Mouse (Mus musculus): ENCODE data around the gene Gcsh. TPM values are rescaled to one million over a fixed set of nuclear protein-coding genes. Genes with fewer than 3 reads are reported as not detected.

Gcsh gene
- polyA plus RNA-seq (2015; fragmentation: Nextera tagmentation; extraction: Ambion mirVana): 116 and 123 TPM in 2 replicates

DNA sequence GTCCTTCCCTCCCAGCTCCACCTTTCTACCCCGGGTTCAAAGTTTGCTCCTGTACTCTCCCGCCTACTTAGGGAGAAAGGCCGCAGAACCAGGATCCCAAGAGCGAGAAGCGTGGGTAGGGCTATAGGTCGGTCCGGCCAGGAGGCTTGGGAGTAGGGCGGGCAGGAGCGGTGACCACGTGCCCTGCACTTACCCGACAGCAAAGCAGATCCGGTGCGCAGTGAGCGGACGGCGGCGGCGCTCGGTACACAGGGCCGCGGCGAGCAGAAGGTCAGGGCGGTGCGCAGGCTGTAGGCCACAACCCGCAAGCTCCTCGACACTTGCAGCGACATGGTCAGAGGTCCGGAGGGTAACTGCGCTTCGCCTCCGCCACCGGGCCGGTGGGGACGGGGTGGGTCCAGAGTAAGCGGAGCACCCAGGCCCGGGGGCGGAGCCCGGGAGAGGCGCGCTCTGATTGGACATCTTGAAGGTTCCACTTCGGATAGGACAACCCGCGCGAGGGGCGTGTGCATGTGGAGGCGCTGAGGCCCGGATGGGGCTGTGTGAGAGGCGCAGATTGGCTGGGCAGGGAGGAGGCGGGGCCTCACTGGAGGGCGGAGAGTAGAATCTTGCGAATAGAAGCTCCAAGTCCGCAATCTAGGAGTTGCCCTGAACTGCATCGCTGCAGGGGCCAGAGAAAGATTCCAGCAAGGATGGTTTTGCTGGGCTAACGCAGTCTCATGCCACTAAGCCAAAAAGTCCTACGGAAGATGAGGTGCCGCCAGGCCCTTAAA is at the start of gene Gcsh:
TSS of gene Gcsh (minus strand) at position 443 of the 773 bp plus-strand sequence.
- Histone ChIP-seq H3K9ac (peak within 1 kb of the TSS; percentile 79), H3K9me3 (no peaks in the 10 kb centered on the region), H3K4me2 (peak within 1 kb of the TSS; percentile 91), H3K4me1 (peaks cover 10% of the 10 kb centered on the region), H3K27ac (peak within 1 kb of the TSS; percentile 68), H3K27me3 (peaks cover 5% of the 10 kb centered on the region; the same call in 1 of the 2 replicates), H3K4me3 (peak within 1 kb of the TSS; percentile 75), H3K36me3 (peaks cover 7% of the 10 kb centered on the region; the same call in 1 of the 2 replicates)
- under 1% methylated on average over 56 of the region's 56 CpGs for WGBS
- peak; percentile 100 for ATAC-seq (ENCODE audit: insufficient number of reproducible peaks, insufficient read depth, low FRiP score, low TSS enrichment, low read depth)

DNA sequence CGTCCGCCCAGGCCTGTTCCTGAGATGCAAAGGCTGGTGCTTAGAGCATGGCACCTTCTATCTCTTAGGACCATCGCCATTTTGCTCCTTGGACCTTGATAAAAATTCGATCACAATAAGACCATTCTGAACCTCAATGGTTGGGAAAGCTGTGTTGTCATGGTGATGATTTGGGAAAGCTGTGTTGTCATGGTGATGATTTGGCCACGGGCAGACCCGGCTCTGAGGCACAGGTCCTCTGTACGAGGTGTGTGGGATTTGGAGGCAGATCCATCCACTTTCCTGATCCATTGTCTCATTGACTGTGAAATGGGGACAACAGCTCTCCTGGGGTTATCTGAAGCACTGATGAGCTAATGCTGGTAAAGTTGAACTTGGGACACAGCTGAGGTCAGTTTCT is 46.5 kb upstream of the Gcsh start:
- H3K9me3 ChIP-seq: no peaks in the 10 kb centered on the region
- H3K4me1 ChIP-seq: no peaks in the 10 kb centered on the region
- H3K4me3 ChIP-seq: no peak overlapping the region
- no peak overlapping the region for H3K27ac ChIP-seq
- no peak overlapping the region for H3K4me2 ChIP-seq
- no peak overlapping the region for H3K9ac ChIP-seq
- no peak for ATAC-seq (ENCODE audit: insufficient number of reproducible peaks, insufficient read depth, low FRiP score, low TSS enrichment, low read depth)
- H3K27me3 ChIP-seq: no peaks in the 10 kb centered on the region
- H3K36me3 ChIP-seq: no peaks in the 10 kb centered on the region
- 59% methylated on average over 7 of the region's 7 CpGs for WGBS

DNA sequence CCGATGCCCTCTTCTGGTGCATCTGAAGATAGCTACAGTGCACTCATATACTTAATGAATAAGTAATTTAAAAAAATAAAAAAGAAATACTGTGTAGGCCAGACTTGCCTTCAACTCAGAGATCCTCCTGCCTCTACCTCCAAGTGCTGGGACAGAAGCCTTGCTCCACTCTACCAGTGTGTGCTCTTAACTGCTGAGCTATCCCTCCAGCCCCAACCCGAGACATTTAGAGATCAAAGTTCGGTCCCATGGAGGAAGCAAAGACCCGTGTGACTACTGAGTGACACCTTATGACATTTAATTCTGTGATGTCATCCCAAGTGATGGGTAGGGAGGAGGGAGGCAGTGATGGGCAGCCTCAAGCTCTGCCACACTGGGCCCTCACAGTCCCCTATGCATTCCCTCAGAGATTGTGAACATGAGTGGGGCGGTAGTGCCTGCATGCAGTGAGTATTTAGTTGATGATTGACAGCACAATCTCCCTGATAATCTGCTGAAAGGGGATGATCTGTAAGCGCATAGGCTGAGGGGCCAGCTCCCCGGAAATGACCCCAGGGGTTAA is 44.1 kb upstream of the Gcsh start:
- Histone ChIP-seq H3K27ac (no peak overlapping the region), H3K4me2 (no peak overlapping the region), H3K4me1 (no peaks in the 10 kb centered on the region), H3K9ac (no peak overlapping the region), H3K27me3 (no peaks in the 10 kb centered on the region), H3K4me3 (no peak overlapping the region), H3K36me3 (no peaks in the 10 kb centered on the region), H3K9me3 (no peaks in the 10 kb centered on the region)
- WGBS: 81% methylated on average over 7 of the region's 7 CpGs
- ATAC-seq (ENCODE audit: insufficient number of reproducible peaks, insufficient read depth, low FRiP score, low TSS enrichment, low read depth): no peak

DNA sequence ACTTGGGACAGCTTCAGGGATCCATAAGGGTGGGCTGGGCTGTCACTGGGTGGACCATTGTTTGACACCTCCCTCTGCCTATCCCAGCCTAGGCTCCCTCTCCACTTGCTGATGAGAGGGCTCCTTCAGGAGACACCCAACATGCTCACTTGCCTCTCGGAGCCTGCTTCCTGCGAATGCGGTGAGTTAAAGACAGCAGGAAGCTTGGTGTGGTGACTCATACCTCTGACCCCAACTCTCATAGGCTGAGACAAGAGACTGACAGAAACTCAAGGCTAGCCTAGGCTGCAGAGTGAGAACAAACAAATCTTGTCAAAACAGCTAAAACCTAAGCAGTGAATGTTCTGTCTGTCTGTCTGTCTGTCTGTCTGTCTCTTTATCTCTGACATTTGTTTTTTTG is 40.1 kb upstream of the Gcsh start:
- no peaks in the 10 kb centered on the region for H3K36me3 ChIP-seq
- H3K4me3 ChIP-seq: no peak overlapping the region
- H3K9me3 ChIP-seq: no peaks in the 10 kb centered on the region
- no peaks in the 10 kb centered on the region for H3K4me1 ChIP-seq
- H3K4me2 ChIP-seq: no peak overlapping the region
- H3K27me3 ChIP-seq: no peaks in the 10 kb centered on the region
- H3K9ac ChIP-seq: no peak overlapping the region
- 74% methylated on average over 3 of the region's 3 CpGs for WGBS
- ATAC-seq (ENCODE audit: insufficient number of reproducible peaks, insufficient read depth, low FRiP score, low TSS enrichment, low read depth): no peak
- H3K27ac ChIP-seq: no peak overlapping the region

DNA sequence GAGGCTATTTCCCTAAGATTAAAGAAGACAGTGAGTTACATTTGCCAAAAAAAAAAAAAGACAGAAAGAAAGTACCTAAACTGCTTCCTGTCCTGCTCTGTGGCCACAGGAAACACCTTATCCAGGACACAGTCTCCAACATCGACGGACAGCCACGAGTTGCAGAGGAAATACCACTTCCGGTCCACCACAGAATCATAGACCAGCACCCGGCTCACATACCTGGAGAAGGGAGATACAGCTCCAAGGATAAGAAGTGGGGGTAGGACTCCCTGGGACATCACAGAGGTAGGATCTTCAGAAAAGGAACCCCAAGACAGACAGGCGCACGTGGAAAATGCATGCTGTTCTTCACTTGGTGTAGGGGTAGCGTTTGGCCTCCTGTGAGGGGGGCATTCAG is 39.3 kb upstream of the Gcsh start:
- WGBS: 80% methylated on average over 8 of the region's 8 CpGs
- no peak for ATAC-seq (ENCODE audit: insufficient number of reproducible peaks, insufficient read depth, low FRiP score, low TSS enrichment, low read depth)
- Histone ChIP-seq H3K36me3 (no peaks in the 10 kb centered on the region), H3K9me3 (no peaks in the 10 kb centered on the region), H3K4me1 (no peaks in the 10 kb centered on the region), H3K9ac (no peak overlapping the region), H3K27me3 (no peaks in the 10 kb centered on the region), H3K4me3 (no peak overlapping the region), H3K27ac (no peak overlapping the region), H3K4me2 (no peak overlapping the region)

DNA sequence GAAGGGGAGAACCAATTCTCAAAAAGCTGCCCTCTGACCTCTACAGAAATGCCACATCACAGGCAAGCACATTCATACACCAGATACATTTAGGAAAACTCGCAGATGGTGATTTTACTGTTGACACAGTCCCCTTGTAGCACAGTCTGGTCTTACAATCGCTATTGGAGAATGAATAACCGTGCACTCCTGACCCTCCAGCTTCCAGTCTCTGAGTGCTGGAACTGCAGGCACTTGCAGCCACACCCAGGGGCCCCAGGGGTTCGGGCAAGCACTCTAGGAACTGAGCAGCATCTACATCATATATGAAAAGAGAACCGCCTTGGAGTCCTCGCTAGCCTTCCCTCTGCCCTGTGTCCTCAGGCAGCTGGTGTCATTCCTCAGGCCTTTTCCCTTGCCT is 38.1 kb upstream of the Gcsh start:
- no peak overlapping the region for H3K4me2 ChIP-seq
- H3K27ac ChIP-seq: no peak overlapping the region
- H3K4me1 ChIP-seq: no peaks in the 10 kb centered on the region
- no peak overlapping the region for H3K4me3 ChIP-seq
- no peak for ATAC-seq (ENCODE audit: insufficient number of reproducible peaks, insufficient read depth, low FRiP score, low TSS enrichment, low read depth)
- no peaks in the 10 kb centered on the region for H3K9me3 ChIP-seq
- no peaks in the 10 kb centered on the region for H3K27me3 ChIP-seq
- no peak overlapping the region for H3K9ac ChIP-seq
- H3K36me3 ChIP-seq: no peaks in the 10 kb centered on the region
- 69% methylated on average over 6 of the region's 6 CpGs for WGBS

DNA sequence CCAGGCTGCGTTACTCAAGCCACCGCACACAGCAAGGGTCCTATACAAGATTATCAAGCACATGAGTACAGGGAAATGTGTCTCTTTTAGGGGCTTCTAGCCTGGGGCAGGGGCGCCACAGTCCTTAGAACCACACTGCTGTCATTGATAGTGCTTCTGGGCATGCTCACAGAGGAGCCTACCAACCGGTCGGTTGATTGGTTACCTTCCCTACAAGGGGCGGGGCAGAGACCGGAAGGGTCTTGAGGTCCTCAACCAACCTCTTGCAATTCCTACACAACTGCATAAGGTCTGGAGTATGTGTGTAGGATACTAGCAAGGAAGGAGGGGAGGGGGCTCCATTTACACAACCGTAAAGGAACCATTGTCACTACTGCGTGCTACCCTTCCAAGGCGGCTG is 35.3 kb upstream of the Gcsh start:
- 91% methylated on average over 10 of the region's 10 CpGs for WGBS
- H3K27me3 ChIP-seq: no peaks in the 10 kb centered on the region
- H3K9me3 ChIP-seq: no peaks in the 10 kb centered on the region
- H3K4me1 ChIP-seq: no peaks in the 10 kb centered on the region
- ATAC-seq (ENCODE audit: insufficient number of reproducible peaks, insufficient read depth, low FRiP score, low TSS enrichment, low read depth): no peak
- no peak overlapping the region for H3K4me2 ChIP-seq
- H3K4me3 ChIP-seq: no peak overlapping the region
- no peak overlapping the region for H3K27ac ChIP-seq
- no peaks in the 10 kb centered on the region for H3K36me3 ChIP-seq
- H3K9ac ChIP-seq: no peak overlapping the region

DNA sequence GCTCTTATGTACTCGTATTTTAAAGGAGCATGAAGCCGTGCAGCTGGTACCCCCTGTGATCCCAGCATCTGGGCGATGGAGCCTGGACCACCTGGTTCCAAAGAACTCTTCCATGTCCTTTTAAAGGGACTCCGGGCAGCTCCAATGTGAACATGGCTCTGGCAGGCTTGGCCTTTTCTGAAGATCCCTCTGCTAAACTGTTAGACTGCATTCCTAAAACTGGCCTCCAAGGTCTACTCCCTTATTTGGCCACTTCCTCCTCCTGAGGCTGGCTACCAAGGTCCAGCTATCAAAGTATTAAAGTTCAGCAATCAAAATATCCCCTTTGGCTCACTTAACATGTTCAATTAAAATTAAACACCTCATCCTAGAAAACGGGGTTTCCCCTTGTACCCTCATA is 34.3 kb upstream of the Gcsh start:
- Histone ChIP-seq H3K9ac (no peak overlapping the region), H3K9me3 (no peaks in the 10 kb centered on the region), H3K27me3 (no peaks in the 10 kb centered on the region), H3K27ac (no peak overlapping the region), H3K4me1 (no peaks in the 10 kb centered on the region), H3K4me3 (no peak overlapping the region), H3K4me2 (no peak overlapping the region), H3K36me3 (no peaks in the 10 kb centered on the region)
- ATAC-seq (ENCODE audit: insufficient number of reproducible peaks, insufficient read depth, low FRiP score, low TSS enrichment, low read depth): no peak
- 87% methylated on average over 5 of the region's 5 CpGs for WGBS

DNA sequence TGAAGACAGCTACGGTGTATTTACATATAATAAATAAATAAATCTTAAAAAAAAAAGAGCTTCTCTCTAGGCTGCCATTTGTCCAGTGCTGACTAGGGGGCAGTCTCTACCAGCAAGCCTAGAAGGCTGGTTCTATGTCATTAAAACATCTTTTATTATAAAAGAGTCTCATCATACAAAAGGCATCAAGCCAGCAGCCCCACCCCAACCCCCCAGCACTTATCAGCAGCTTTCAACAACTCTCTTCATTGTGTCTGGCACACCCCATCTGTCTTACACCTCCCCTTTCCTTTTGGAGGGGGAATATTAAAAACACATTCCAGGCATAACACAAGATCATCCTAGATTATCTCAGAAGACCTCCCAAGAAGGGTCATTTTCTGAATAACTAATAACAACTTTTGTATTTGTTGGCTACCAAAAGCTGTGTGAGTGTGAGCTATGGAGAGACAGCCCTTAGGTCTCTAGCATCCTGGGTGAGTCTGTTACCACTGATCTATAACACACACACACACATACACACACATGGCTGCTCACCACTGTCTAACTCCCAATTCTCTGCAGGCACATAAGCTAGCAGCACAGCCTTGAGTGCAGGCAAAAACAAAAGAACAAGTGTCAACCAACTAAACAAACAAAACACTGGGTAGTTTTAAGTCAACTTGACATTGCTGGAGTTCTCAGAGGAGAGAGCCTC is 29.1 kb upstream of the Gcsh start:
- Histone ChIP-seq H3K9me3 (no peaks in the 10 kb centered on the region), H3K36me3 (no peaks in the 10 kb centered on the region)
- ATAC-seq (ENCODE audit: insufficient number of reproducible peaks, insufficient read depth, low FRiP score, low TSS enrichment, low read depth): no peak

DNA sequence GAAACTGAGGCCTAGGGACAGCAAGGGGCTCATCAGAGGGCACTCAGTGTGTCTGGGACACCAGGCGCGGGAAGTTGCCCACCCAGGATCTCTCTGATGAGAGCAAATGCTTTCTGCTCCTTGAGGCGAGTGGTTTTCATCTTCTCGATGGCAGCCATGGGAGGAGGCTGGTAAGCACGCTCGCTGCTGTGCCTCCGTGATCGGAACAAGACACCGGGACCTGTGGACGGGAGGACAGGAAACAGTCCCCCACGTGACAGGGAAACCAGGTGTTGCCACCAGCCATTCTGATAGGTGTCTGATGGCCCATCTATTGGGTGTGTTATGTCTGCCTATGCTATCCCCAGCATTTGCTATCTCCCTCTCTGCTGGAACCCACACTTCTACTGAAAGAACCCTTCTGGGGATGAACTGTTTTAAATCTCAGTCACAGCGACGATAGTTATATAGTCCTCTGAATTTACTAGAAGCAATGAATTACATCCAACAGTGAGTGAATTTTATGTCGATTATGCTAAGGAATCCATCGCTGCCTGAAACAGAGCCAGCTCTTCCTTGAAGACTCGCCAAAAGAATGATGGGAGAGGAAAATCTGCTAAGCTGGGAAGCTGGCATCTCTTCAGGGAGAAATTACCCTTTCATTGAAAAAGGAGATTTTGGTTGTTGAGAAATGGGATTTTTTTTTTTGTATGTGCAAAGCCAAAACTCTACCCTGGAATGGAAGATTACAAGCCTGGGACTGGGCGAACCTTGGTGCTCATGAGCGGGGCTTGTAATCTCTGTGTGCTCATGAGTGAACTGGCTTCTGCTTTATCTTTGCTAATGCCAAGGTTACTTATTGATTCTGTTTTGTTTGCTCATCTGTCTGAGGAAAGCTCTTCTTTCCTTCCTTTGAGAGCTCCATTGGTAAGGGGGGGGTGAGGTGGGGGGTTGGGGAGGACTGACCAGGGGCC is 26.3 kb upstream of the Gcsh start:
- peaks cover 3% of the 10 kb centered on the region; the same call in 1 of the 2 replicates for H3K4me1 ChIP-seq
- no peak overlapping the region for H3K4me2 ChIP-seq
- no peak for ATAC-seq (ENCODE audit: insufficient number of reproducible peaks, insufficient read depth, low FRiP score, low TSS enrichment, low read depth)
- peaks cover 9% of the 10 kb centered on the region for H3K27me3 ChIP-seq
- H3K9ac ChIP-seq: 0 out of 2 replicates have a peak overlapping the region, but pooled peaks have one; percentile 2
- 83% methylated on average over 18 of the region's 18 CpGs for WGBS
- H3K9me3 ChIP-seq: no peaks in the 10 kb centered on the region
- no peaks in the 10 kb centered on the region for H3K36me3 ChIP-seq
- no peak overlapping the region for H3K27ac ChIP-seq
- H3K4me3 ChIP-seq: no peak overlapping the region

More for the DNA sequence above, 29.1 kb upstream of the Gcsh start:
- WGBS: 64% methylated on average over 1 of the region's 1 CpGs
- Histone ChIP-seq H3K9ac (no peak overlapping the region), H3K27me3 (no peaks in the 10 kb centered on the region), H3K4me1 (peaks cover 3% of the 10 kb centered on the region; the same call in 1 of the 2 replicates), H3K27ac (no peak overlapping the region), H3K4me2 (no peak overlapping the region), H3K4me3 (no peak overlapping the region)

DNA sequence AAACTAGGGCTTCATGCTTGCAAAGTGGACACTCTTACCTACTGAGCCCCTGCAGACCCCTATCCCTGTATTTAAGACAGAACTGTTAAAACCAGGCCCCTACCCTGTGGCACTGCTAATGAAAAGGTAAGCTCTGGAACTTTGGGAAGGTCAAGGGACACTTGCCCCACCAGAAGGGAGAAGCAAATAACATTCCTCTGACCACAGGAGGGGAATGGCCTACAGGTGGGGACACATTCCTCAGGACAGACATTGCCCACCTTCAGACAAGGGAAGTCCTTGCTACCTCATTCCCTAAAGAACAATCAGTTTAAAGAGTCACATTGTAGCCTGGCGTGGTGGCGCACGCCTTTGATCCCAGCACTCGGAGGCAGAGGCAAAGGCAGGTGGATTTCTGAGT is 24.6 kb upstream of the Gcsh start:
- no peak overlapping the region for H3K27ac ChIP-seq
- no peak overlapping the region for H3K9ac ChIP-seq
- peaks cover 9% of the 10 kb centered on the region for H3K27me3 ChIP-seq
- H3K4me1 ChIP-seq: peaks cover 3% of the 10 kb centered on the region; the same call in 1 of the 2 replicates
- H3K9me3 ChIP-seq: no peaks in the 10 kb centered on the region
- no peak overlapping the region for H3K4me3 ChIP-seq
- no peaks in the 10 kb centered on the region for H3K36me3 ChIP-seq
- 88% methylated on average over 4 of the region's 4 CpGs for WGBS
- no peak for ATAC-seq (ENCODE audit: insufficient number of reproducible peaks, insufficient read depth, low FRiP score, low TSS enrichment, low read depth)
- H3K4me2 ChIP-seq: no peak overlapping the region
